Mouse (Mus musculus): ENCODE results near the gene Polr2l.

Gene Polr2l

DNA sequence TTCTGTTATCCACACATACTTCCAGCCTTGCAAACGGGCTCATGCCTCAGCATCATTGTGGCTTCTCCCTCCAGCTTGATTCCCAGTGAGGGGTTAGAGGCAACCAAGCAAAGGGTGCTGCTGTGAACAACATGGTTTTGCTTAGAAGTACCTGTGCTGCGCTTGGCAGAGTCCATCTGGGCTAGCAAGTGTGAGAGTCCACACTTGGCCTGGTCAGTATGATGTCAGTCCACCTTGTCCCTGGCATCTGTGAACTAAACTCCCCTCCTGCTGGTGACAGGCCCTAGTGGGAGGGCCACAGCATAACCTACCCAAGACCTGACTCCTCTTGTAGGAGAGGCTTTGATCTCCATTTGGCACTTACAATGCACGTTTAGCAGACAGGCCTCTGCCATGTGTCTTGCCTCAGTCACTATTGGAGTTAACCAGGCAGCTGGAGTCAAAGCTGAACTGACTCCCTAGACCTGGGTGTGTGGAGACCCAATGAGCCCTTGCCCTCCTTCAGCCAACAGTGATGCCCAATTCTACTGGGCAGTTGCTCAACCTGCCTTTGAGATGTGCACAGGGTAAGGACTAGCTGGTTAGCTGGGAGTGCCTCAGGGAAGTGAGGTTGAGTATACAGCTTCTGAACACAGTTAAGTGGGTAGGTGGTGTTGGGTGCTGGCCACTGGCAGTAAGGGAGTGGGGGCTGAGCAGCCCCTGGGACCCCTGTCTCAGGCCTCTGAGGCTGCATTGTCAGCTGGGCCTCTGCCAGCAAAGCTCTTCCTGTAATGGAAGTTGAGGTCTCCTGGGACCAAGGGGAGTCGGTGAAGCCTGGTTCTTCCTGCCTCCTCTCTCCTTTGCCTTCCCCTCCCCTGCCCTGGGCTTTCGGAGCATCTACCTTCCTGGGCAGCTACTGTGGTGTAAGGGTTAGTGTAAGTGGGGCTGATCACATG is 9.5 kb upstream of the Polr2l start:
- no peak for DNase-seq (ENCODE audit: extremely low spot score)

- no peak for DNase-seq (ENCODE audit: extremely low spot score)
Observed at GRCm38 (mm10) chr7:141483114-141483653, 8.3 kb upstream of the Polr2l start.

- DNase-seq (ENCODE audit: extremely low spot score): no peak
Observed at GRCm38 (mm10) chr7:141482531-141483024, 7.6 kb upstream of the Polr2l start.

GRCm38 (mm10) chr7:141481498-141482401 is 6.8 kb upstream of the Polr2l start:
- peak; percentile 78 for DNase-seq (ENCODE audit: extremely low spot score)

- DNase-seq (ENCODE audit: extremely low spot score): peak; percentile 68
Observed at GRCm38 (mm10) chr7:141480842-141481497, 6.0 kb upstream of the Polr2l start.

DNA sequence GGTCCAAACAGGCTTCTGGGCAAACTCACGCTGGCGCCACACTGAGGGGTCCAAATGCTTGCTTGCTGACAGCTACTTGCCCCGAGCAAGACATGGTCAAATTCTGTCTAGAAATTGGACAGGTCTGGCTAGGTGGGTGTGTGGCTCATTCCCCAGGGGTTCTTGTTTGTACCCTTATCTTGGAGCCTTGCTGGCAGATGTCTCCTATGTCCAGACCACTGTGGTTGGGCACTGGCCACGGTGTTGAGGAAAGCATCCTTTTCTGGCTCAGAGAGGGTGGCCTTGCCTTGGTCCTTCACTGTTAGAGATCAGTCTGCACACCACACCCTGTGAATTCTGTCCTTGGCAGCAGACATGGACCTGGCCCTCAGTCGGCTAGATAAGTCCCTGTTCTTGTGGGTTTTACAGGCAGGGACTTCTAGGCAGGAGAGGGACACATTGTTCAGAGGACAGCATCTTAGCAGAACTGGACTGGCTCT is 3.4 kb upstream of the Polr2l start:
- no peak for DNase-seq (ENCODE audit: extremely low spot score)

DNA sequence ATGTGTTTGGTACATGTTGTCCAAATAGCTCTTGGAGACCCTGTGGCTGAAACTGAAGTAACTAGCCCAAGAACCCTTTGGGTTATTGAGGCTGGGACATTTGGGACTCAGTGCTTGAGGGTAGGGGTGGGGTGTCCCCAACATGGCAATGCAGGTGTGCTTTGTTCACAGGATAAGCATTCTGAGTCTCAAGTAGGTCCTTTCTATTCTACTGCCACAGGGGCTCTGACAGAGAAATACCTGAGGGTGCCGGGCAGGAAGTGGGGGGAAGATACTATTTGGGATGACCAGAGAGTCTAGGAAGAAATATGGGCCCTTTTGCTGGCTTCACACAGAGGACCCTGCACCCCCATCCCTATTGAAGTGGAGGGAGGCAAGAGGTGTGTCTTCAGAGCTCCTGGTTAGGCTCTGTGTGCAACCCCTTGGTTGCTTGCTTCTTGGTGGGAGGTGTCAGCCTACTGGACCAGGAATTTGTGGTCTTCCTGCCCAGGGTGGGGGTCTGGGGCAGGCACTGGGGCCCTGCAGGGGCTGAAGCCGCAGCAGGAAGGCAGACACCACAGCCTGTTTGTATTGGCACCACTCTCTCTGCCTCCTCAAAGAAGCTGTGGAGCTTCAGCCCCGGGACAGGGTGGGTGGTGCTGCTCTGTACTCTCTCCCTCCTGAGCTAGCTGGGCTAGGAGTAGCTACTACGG is 2.8 kb upstream of the Polr2l start:
- no peak for DNase-seq (ENCODE audit: extremely low spot score)

GRCm38 (mm10) chr7:141476981-141477370 is 2.0 kb upstream of the Polr2l start:
- no peak for DNase-seq (ENCODE audit: extremely low spot score)

GRCm38 (mm10) chr7:141476226-141476980 is 1.5 kb upstream of the Polr2l start:
- DNase-seq (ENCODE audit: extremely low spot score): peak; percentile 80

- DNase-seq (ENCODE audit: extremely low spot score): no peak
Observed at GRCm38 (mm10) chr7:141475805-141476158, 850 bp upstream of the Polr2l start.

DNA sequence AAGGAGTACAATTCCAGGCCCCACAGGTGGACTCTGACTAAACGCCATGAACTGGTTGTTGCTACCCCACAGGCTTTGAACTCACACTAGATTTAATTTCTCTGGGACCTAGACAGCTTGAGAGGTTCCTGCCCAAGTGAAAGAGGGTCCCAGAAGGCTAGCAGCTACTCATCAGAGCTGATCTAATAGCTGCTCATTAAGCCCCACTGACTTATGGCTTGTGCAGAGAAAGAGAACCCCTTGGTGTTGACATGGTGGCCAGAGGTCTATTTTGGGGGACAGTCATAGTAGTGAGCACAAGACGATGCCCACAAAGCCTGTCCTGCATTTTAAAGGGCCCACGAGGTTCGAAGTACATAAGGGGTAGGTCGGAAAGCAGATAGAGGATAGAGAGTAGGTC is 772 bp downstream of the Polr2l start:
- no peak for DNase-seq (ENCODE audit: extremely low spot score)

- no peak for DNase-seq (ENCODE audit: extremely low spot score)
Observed at GRCm38 (mm10) chr7:141472763-141473162, 2.2 kb downstream of the Polr2l start.

GRCm38 (mm10) chr7:141472226-141472625 is 2.7 kb downstream of the Polr2l start:
- DNase-seq (ENCODE audit: extremely low spot score): no peak

DNA sequence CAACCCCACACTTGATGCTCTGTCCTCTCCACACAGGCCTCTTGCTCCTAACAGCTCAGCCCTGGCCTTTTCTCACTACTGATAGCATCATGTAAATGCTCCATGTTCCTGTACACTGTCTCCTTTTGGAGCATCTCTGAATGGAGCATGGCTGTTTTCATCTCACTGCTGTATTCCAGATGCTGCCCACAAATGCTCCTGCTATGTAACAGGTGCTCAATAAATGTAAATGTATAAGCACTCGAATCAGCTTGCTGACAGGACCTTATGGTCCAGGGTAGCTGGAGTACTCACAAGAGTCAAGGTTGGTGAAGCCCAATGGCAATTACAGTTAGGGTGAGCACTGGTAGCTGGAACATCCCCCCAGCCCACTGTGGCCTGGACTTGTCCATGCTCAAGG is 3.7 kb downstream of the Polr2l start:
- DNase-seq (ENCODE audit: extremely low spot score): no peak

DNA sequence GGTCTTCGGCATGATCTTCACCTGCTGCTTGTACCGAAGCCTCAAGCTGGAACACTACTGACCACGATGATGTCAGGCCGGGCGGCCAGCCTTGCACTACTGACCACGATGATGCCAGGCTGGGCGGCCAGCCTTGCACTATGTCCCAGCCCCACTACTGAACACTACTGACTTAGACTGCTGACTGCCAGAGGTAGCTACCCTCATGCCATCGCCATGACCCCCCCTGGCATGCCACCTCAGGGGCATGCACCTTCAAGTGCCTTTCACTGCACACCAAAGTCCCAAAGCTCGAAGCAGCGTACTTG is 4.3 kb downstream of the Polr2l start:
- no peak for DNase-seq (ENCODE audit: extremely low spot score)

- no peak for DNase-seq (ENCODE audit: extremely low spot score)
Observed at GRCm38 (mm10) chr7:141469901-141470636, 4.9 kb downstream of the Polr2l start.

DNA sequence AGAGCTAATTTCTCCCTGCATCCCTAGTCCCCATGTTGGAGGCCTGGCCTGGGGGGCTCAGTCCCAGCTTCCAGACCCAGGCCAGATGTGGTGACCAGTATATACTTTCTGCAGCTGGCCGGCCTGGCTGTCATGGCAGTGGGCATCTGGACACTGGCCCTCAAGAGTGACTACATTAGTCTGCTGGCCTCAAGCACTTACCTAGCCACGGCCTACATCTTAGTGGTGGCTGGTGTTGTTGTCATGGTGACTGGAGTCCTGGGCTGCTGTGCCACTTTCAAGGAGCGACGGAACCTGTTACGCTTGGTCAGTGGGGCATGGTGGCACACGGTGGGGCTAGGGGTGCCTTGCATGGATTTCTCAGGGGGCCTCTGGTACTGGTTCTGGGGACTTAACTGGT is 5.6 kb downstream of the Polr2l start:
- DNase-seq (ENCODE audit: extremely low spot score): no peak

DNA sequence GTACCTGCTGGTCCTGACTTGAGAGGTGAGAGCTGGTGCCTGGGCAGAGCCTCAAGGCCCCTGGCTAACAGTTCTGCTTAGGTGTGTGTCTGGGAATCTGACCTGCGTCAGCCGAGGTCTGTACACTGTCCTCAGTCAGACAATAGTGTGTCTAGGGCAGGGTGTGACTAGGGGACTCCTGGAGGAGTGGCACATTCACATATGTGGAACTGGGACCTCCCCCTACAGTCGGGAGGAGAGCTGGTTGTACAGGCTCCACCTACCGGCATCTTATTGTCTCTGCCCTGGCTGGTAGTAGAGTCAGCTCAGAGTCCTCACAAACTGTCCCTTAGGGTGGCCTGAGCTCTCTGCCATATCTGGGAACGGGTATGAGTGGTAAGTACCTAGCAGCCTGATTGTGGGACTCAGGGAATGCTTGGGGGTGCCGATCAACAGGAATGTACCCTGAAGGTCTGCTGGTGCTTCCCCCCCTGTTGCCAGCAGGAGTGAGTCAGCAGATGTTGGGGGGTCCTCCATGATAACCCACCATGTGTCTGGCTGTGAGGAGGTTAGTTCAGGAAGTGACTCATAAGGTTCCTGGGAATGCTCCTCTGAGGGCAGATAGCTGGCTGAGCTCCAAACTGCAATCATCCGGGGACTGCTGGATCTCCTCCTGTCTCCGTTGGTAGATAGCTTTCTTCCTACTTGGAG is 6.3 kb downstream of the Polr2l start:
- DNase-seq (ENCODE audit: extremely low spot score): peak; percentile 76

GRCm38 (mm10) chr7:141468164-141468521 is 6.8 kb downstream of the Polr2l start:
- no peak for DNase-seq (ENCODE audit: extremely low spot score)
